Mouse (Mus musculus) lung, postnatal 0 days (tissue): ENCODE results near the gene Dgat2l6. TPM values are rescaled to one million over a fixed set of nuclear protein-coding genes. Genes with fewer than 3 reads are reported as not detected.

Source experiments
- ATAC-seq: fragments of 200-750 bp; cut with Nextera tagmentation; 2 replicates; pipeline ENCODE4 v1.8.0; 2017; ENCODE audit warnings: moderate library complexity
- DNase-seq: peaks from one replicate; pipeline ENCODE4 v3.0.0-alpha.2; 2016; ENCODE audit warnings: low spot score
- H3K27ac ChIP-seq: fragments of 300-500 bp; sonication (generic); 2 replicates; pipeline ENCODE4 v1.5.1; 2014; ENCODE audit warnings: antibody characterized with exemption, mild to moderate bottlenecking, low read length, mixed read lengths
- H3K27me3 ChIP-seq: fragments of 300-500 bp; sonication (generic); replicated peaks from 2 replicates; pipeline ENCODE4 v1.6.1; 2014; ENCODE audit warnings: low read length, mixed read lengths; ENCODE audit not compliant: insufficient read depth
- H3K36me3 ChIP-seq: fragments of 300-500 bp; sonication (generic); 2 replicates; pipeline ENCODE4 v1.6.1; 2014; ENCODE audit warnings: low read length, mixed read lengths; ENCODE audit not compliant: insufficient read depth
- H3K4me1 ChIP-seq: fragments of 300-500 bp; sonication (generic); 2 replicates; pipeline ENCODE4 v1.6.1; 2014; ENCODE audit warnings: antibody characterized with exemption, low read depth, low read length, mixed read lengths; ENCODE audit not compliant: insufficient read depth
- H3K4me2 ChIP-seq: fragments of 300-500 bp; sonication (generic); replicated peaks from 2 replicates; pipeline ENCODE4 v1.6.1; 2014; ENCODE audit warnings: low read depth, mild to moderate bottlenecking, low read length, moderate library complexity, mixed read lengths
- H3K4me3 ChIP-seq: fragments of 300-500 bp; sonication (generic); 2 replicates; pipeline ENCODE4 v1.5.1; 2014; ENCODE audit warnings: low read depth, low read length
- H3K9ac ChIP-seq: fragments of 300-500 bp; sonication (generic); replicated peaks from 2 replicates; pipeline ENCODE4 v1.6.1; 2014; ENCODE audit warnings: low read depth, mild to moderate bottlenecking
- H3K9me3 ChIP-seq: fragments of 300-500 bp; sonication (generic); 2 replicates; pipeline ENCODE4 v1.6.1; 2016; ENCODE audit warnings: low read length, mixed read lengths
- CTCF ChIP-seq: IDR thresholded peaks from 2 replicates; pipeline ENCODE4 v1.5.1; 2016; ENCODE audit warnings: antibody characterized with exemption, mild to moderate bottlenecking
- EP300 ChIP-seq: IDR thresholded peaks from 2 replicates; pipeline ENCODE4 v1.6.1; 2016; ENCODE audit warnings: antibody characterized with exemption, mild to moderate bottlenecking, control low read depth
- WGBS: fragments of 180-500 bp; shearing (Covaris S2); extraction: QIAGEN DNeasy Blood & Tissue Kit; methylation state at CpG from one replicate; pipeline ENCODE4 v1.1.7; 2014; 5-methylcytosine and 5-hydroxymethylcytosine counted together
- polyA plus RNA-seq: library from polyadenylated mRNA; unstranded; fragments of >200 nt; fragmentation: Nextera tagmentation; extraction: Ambion mirVana; gene quantifications from 2 replicates; pipeline ENCODE4 v1.2.1, GENCODE M21; 2015

The Dgat2l6 gene
- polyA plus RNA-seq, 1 experiment from 2014 or later: not detected

GRCm38 (mm10) chrX:100565696-100566095 lies 41.1 kb downstream of the Dgat2l6 start:
- H3K9ac ChIP-seq: no peak overlapping the region
- DNase-seq (no peak), ATAC-seq (no peak)
- H3K4me1 ChIP-seq: no peaks in the 10 kb centered on the region
- no peak overlapping the region for H3K4me2 ChIP-seq
- TF ChIP-seq CTCF: no peak
- 78% methylated on average over 3 of the region's 3 CpGs for whole genome bisulfite sequencing
- H3K4me3 ChIP-seq: no peak overlapping the region
- H3K27ac ChIP-seq: no peak overlapping the region
- H3K36me3 ChIP-seq: no peaks in the 10 kb centered on the region
- H3K27me3 ChIP-seq: no peaks in the 10 kb centered on the region
- H3K9me3 ChIP-seq: no peaks in the 10 kb centered on the region

GRCm38 (mm10) chrX:100571951-100572350 lies 47.3 kb downstream of the Dgat2l6 start, which contains the start of gene Awat1:
TSS of gene Awat1 (plus strand) at chrX:100572251.
- Histone ChIP-seq H3K4me3 (no peak within 1 kb of the TSS), H3K4me1 (no peaks in the 10 kb centered on the region), H3K9me3 (no peaks in the 10 kb centered on the region), H3K36me3 (no peaks in the 10 kb centered on the region), H3K27ac (no peak within 1 kb of the TSS), H3K27me3 (no peaks in the 10 kb centered on the region), H3K9ac (no peak within 1 kb of the TSS), H3K4me2 (no peak within 1 kb of the TSS)
- ATAC-seq (no peak), DNase-seq (no peak)
- WGBS: 88% methylated on average over 1 of the region's 1 CpGs
- TF ChIP-seq EP300: no peak
- no peak for TF ChIP-seq CTCF

GRCm38 (mm10) chrX:100594791-100595190 lies 70.2 kb downstream of the Dgat2l6 start, which contains the start of gene P2ry4:
TSS of gene P2ry4 (minus strand) at chrX:100594869.
- TF ChIP-seq CTCF: no peak
- TF ChIP-seq EP300: no peak
- no peak within 1 kb of the TSS for H3K27ac ChIP-seq
- DNase-seq (no peak), ATAC-seq (no peak)
- no peaks in the 10 kb centered on the region for H3K9me3 ChIP-seq
- no peaks in the 10 kb centered on the region for H3K4me1 ChIP-seq
- H3K9ac ChIP-seq: no peak within 1 kb of the TSS
- no peaks in the 10 kb centered on the region for H3K27me3 ChIP-seq
- no peak within 1 kb of the TSS for H3K4me2 ChIP-seq
- no peaks in the 10 kb centered on the region for H3K36me3 ChIP-seq
- H3K4me3 ChIP-seq: no peak within 1 kb of the TSS
- WGBS: 44% methylated on average over 4 of the region's 4 CpGs

Other genes with a start within 250 kb of the Dgat2l6 start
- gene Otud6a, start 95.8 kb upstream of the Dgat2l6 start, polyA plus RNA-seq: not detected in 2 replicates
- 0.25 and 0.55 TPM in 2 replicates for gene Awat2, start 82.1 kb upstream of the Dgat2l6 start, polyA plus RNA-seq
- 35.5 and 37.6 TPM in 2 replicates for gene Igbp1, start 30.5 kb upstream of the Dgat2l6 start, polyA plus RNA-seq
- gene Awat1, start 47.4 kb downstream of the Dgat2l6 start, polyA plus RNA-seq: 0.08 and 0.10 TPM in 2 replicates
- gene P2ry4, start 70.0 kb downstream of the Dgat2l6 start, polyA plus RNA-seq: not detected in 2 replicates
- not detected in 2 replicates for gene Arr3, start 80.7 kb downstream of the Dgat2l6 start, polyA plus RNA-seq
- 1.0 and 1.6 TPM in 2 replicates for gene Kif4, start 100.9 kb downstream of the Dgat2l6 start, polyA plus RNA-seq
- 78.8 and 82.2 TPM in 2 replicates for gene Pdzd11, start 101.7 kb downstream of the Dgat2l6 start, polyA plus RNA-seq
- 23.2 and 42.0 TPM in 2 replicates for gene Gdpd2, start 205.0 kb downstream of the Dgat2l6 start, polyA plus RNA-seq
- gene Dlg3, start 242.9 kb downstream of the Dgat2l6 start, polyA plus RNA-seq: 1.8 TPM in 2 replicates